Mouse (Mus musculus): ENCODE data around the gene Hivep3.

- no peak for TF ChIP-seq CTCF (IDR thresholded peaks at IDR 0.05; ENCODE audit: low read depth)
- TF ChIP-seq EP300 (optimal IDR thresholded peaks at IDR 0.05): no peak
Observed at GRCm38 (mm10) chr4:120127333-120127732, 393.7 kb downstream of the Hivep3 start.
